Mouse (Mus musculus) liver, embryonic 12.5 days (tissue): ENCODE results near the gene Olfr1248. TPM values are rescaled to one million over a fixed set of nuclear protein-coding genes. Genes with fewer than 3 reads are reported as not detected.
"Not testable (repeated sequence)": the region's sequence is repeated elsewhere in the genome, so short reads cannot be mapped to it uniquely, and the experiment has no call there.

ENCODE experiments used
- ATAC-seq: fragments of 200-750 bp; cut with Nextera tagmentation; 2 replicates; pipeline ENCODE4 v1.8.0; 2017; ENCODE audit warnings: moderate number of reproducible peaks, mild to moderate bottlenecking, moderate library complexity
- H3K27ac ChIP-seq: fragments of 300-500 bp; sonication (generic); 2 replicates; pipeline ENCODE4 v1.5.1; 2016; ENCODE audit warnings: mild to moderate bottlenecking
- H3K27me3 ChIP-seq: fragments of 300-500 bp; sonication (generic); replicated peaks from 2 replicates; pipeline ENCODE4 v1.6.1; 2016; ENCODE audit warnings: mild to moderate bottlenecking, moderate library complexity
- H3K36me3 ChIP-seq: fragments of 300-500 bp; sonication (generic); 2 replicates; pipeline ENCODE4 v1.6.1; 2016; ENCODE audit warnings: mild to moderate bottlenecking, moderate library complexity
- H3K4me1 ChIP-seq: fragments of 300-500 bp; sonication (generic); 2 replicates; pipeline ENCODE4 v1.6.1; 2016
- H3K4me2 ChIP-seq: fragments of 300-500 bp; sonication (generic); 2 replicates; pipeline ENCODE4 v1.6.1; 2016; ENCODE audit warnings: mild to moderate bottlenecking, moderate library complexity
- H3K4me3 ChIP-seq: fragments of 300-500 bp; sonication (generic); 2 replicates; pipeline ENCODE4 v1.5.1; 2016; ENCODE audit warnings: mild to moderate bottlenecking, moderate library complexity
- H3K9ac ChIP-seq: fragments of 300-500 bp; sonication (generic); 2 replicates; pipeline ENCODE4 v1.6.1; 2016; ENCODE audit warnings: mild to moderate bottlenecking, moderate library complexity
- H3K9me3 ChIP-seq: fragments of 300-500 bp; sonication (generic); replicated peaks from 2 replicates; pipeline ENCODE4 v1.6.1; 2016; ENCODE audit warnings: mild to moderate bottlenecking, moderate library complexity
- WGBS: fragments of 180-500 bp; shearing (Covaris S2); methylation state at CpG from one replicate; pipeline ENCODE4 v1.1.7; 2016; ENCODE audit not compliant: insufficient replicate concordance; 5-methylcytosine and 5-hydroxymethylcytosine counted together
- polyA plus RNA-seq: library from polyadenylated mRNA; unstranded; fragments of >200 nt; fragmentation: Nextera tagmentation; extraction: Ambion mirVana; gene quantifications from 2 replicates; pipeline ENCODE4 v1.2.1, GENCODE M21; 2016

The Olfr1248 gene
- not detected in 2 replicates for polyA plus RNA-seq

DNA sequence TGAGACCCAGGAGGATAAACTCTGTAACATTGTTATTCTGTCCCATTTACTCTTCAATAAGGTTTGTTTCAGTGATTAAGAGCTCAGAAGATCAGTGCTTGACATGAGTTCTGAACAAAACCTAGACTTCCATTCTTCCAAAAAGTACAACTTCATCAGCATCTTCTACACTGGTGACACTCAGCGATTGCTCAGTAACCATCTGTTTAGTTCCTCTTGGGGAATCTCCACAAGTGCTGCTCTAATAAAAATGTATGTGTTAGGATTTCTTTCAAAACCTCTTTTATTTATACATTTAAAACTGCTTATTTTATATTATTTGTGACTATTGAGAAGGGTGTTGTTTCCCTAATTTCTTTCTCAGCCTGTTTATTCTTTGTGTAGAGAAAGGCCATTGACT lies at the start of gene Olfr1248:
Gene Olfr1248, minus strand, starts transcription at position 101 of the 400 bp plus-strand sequence.
- H3K27ac ChIP-seq, H3K4me3 ChIP-seq, H3K27me3 ChIP-seq, H3K4me2 ChIP-seq, H3K9ac ChIP-seq, H3K9me3 ChIP-seq, H3K36me3 ChIP-seq, H3K4me1 ChIP-seq, ATAC-seq: not testable (repeated sequence)
- 86% methylated on average over 1 of the region's 1 CpGs for WGBS

DNA sequence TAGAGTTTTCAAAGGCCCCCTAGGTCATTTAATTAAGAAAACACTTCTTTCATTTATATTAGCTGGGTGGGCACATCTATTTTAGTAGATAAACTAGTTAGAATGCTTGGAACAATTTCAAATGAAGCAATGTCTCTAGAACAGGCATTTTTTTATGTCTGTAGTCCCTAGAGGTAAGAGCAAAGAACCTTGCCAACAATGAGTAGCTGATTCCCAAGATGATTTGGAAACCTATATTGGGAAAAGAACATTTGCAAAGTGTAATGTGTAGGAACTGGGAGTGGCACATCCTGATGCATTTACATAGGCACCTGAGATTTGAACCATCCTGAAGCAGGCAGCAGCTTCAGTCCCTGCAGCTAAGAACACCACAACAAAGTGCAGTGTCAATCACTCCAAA lies 43.3 kb upstream of the Olfr1248 start, which contains the start of gene Olfr1250:
Gene Olfr1250, minus strand, starts transcription at position 101 of the 400 bp plus-strand sequence.
- H3K27ac ChIP-seq = no peak within 1 kb of the TSS
- no peak within 1 kb of the TSS for H3K4me2 ChIP-seq
- no peaks in the 10 kb centered on the region for H3K4me1 ChIP-seq
- no peaks in the 10 kb centered on the region for H3K9me3 ChIP-seq
- no peak within 1 kb of the TSS for H3K4me3 ChIP-seq
- H3K36me3 ChIP-seq = no peaks in the 10 kb centered on the region
- no peak for ATAC-seq
- no peaks in the 10 kb centered on the region for H3K27me3 ChIP-seq
- no peak within 1 kb of the TSS for H3K9ac ChIP-seq

- no peaks in the 10 kb centered on the region for H3K4me1 ChIP-seq
- WGBS = 76% methylated on average over 2 of the region's 2 CpGs
- no peak within 1 kb of the TSS for H3K4me2 ChIP-seq
- no peak within 1 kb of the TSS for H3K4me3 ChIP-seq
- no peaks in the 10 kb centered on the region for H3K27me3 ChIP-seq
- H3K9me3 ChIP-seq = no peaks in the 10 kb centered on the region
- H3K9ac ChIP-seq = no peak within 1 kb of the TSS
- H3K36me3 ChIP-seq = no peaks in the 10 kb centered on the region
- no peak for ATAC-seq
- no peak within 1 kb of the TSS for H3K27ac ChIP-seq
Observed at GRCm38 (mm10) chr2:89634883-89635282, 16.8 kb upstream of the Olfr1248 start, which contains the start of gene Olfr1249. Gene Olfr1249, minus strand, starts transcription at chr2:89634983.

DNA sequence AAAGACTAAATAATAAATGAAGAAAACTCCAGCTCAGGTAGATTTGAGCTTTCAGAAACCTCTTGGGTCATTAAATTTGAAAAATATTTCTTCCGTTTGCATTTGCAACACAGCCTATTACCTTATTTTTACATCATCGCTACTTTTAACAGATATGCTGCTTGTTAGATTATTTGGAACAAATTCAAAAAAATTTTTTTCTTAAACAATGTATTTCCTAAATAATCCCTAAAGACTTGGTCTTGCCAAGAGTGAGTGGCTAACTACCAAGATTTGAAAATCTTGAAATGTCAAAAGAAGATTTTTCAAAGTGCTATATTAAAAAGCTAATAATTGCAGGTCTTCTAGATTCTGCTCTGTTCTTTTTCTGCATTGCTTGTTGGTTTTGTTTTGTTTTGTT lies 4.0 kb downstream of the Olfr1248 start, which contains the start of gene Olfr1247:
Gene Olfr1247, minus strand, starts transcription at position 101 of the 400 bp plus-strand sequence.
- no peak for ATAC-seq
- Histone ChIP-seq H3K9ac (no peak within 1 kb of the TSS), H3K4me1 (no peaks in the 10 kb centered on the region), H3K27me3 (no peaks in the 10 kb centered on the region), H3K27ac (no peak within 1 kb of the TSS), H3K9me3 (no peaks in the 10 kb centered on the region), H3K4me2 (no peak within 1 kb of the TSS), H3K4me3 (no peak within 1 kb of the TSS), H3K36me3 (no peaks in the 10 kb centered on the region)
- WGBS = 78% methylated on average over 2 of the region's 2 CpGs

- Histone ChIP-seq H3K4me2 (no peak within 1 kb of the TSS), H3K9ac (no peak within 1 kb of the TSS), H3K4me1 (no peaks in the 10 kb centered on the region), H3K27ac (no peak within 1 kb of the TSS), H3K27me3 (no peaks in the 10 kb centered on the region), H3K36me3 (no peaks in the 10 kb centered on the region), H3K9me3 (no peaks in the 10 kb centered on the region), H3K4me3 (no peak within 1 kb of the TSS)
- no peak for ATAC-seq
- 54% methylated on average over 2 of the region's 2 CpGs for WGBS
Observed at GRCm38 (mm10) chr2:89593057-89593456, 25.0 kb downstream of the Olfr1248 start, which contains the start of gene Olfr1246. Gene Olfr1246, minus strand, starts transcription at chr2:89593157.

DNA sequence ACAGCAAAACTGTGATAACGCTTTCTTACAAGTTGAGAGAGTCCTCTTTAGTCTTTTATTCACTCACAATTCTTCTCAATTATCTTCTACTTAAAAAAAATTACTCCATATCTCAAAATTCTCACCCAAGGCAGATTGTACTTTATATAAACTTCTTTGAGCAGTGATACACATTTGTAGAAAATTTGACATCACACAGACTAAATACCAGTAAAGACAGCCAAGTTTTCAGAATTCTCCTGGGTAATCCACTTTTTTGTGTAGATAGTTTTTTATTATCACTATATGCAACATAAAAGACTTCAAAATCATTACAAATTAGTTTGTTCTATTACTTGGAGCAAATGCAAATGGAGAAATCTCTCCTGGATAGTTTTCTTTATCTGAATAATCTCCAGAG lies 39.7 kb downstream of the Olfr1248 start, which contains the start of gene Olfr1245:
Gene Olfr1245, minus strand, starts transcription at position 101 of the 400 bp plus-strand sequence.
- H3K4me3 ChIP-seq = no peak within 1 kb of the TSS
- no peaks in the 10 kb centered on the region for H3K4me1 ChIP-seq
- no peaks in the 10 kb centered on the region for H3K36me3 ChIP-seq
- WGBS = 50% methylated on average over 1 of the region's 1 CpGs
- no peak for ATAC-seq
- H3K27ac ChIP-seq = no peak within 1 kb of the TSS
- H3K9me3 ChIP-seq = no peaks in the 10 kb centered on the region
- no peaks in the 10 kb centered on the region for H3K27me3 ChIP-seq
- H3K4me2 ChIP-seq = no peak within 1 kb of the TSS
- no peak within 1 kb of the TSS for H3K9ac ChIP-seq

Other genes starting within 250 kb of the Olfr1248 start
- gene Olfr1238, start 208.6 kb downstream of the Olfr1248 start, polyA plus RNA-seq = not detected in 2 replicates
- gene Olfr1239, start 197.8 kb downstream of the Olfr1248 start, polyA plus RNA-seq = not detected in 2 replicates
- gene Olfr1240, start 175.2 kb downstream of the Olfr1248 start, polyA plus RNA-seq = not detected in 2 replicates
- not detected in 2 replicates for gene Olfr1241, start 131.1 kb downstream of the Olfr1248 start, polyA plus RNA-seq
- gene Olfr1242, start 119.9 kb downstream of the Olfr1248 start, polyA plus RNA-seq = not detected in 2 replicates
- not detected in 2 replicates for gene Olfr1243, start 86.8 kb downstream of the Olfr1248 start, polyA plus RNA-seq
- gene Olfr1245, start 39.8 kb downstream of the Olfr1248 start, polyA plus RNA-seq = not detected in 2 replicates
- not detected in 2 replicates for gene Olfr1246, start 25.1 kb downstream of the Olfr1248 start, polyA plus RNA-seq
- gene Olfr1247, start 4.1 kb downstream of the Olfr1248 start, polyA plus RNA-seq = not detected in 2 replicates
- gene Olfr1249, start 16.7 kb upstream of the Olfr1248 start, polyA plus RNA-seq = not detected in 2 replicates
- not detected in 2 replicates for gene Olfr1250, start 43.2 kb upstream of the Olfr1248 start, polyA plus RNA-seq
- gene Olfr1251, start 53.7 kb upstream of the Olfr1248 start, polyA plus RNA-seq = not detected in 2 replicates
- gene Olfr1252, start 106.8 kb upstream of the Olfr1248 start, polyA plus RNA-seq = not detected in 2 replicates
- gene Olfr1253, start 138.8 kb upstream of the Olfr1248 start, polyA plus RNA-seq = not detected in 2 replicates
- not detected in 2 replicates for gene Olfr1254, start 175.4 kb upstream of the Olfr1248 start, polyA plus RNA-seq
- not detected in 2 replicates for gene Olfr1255, start 193.8 kb upstream of the Olfr1248 start, polyA plus RNA-seq
- gene Olfr1256, start 223.3 kb upstream of the Olfr1248 start, polyA plus RNA-seq = not detected in 2 replicates
- not detected in 2 replicates for gene Olfr48, start 230.0 kb upstream of the Olfr1248 start, polyA plus RNA-seq